Comparison of ENCODE assay signal across 9 mouse cellular contexts in genomic region chr6:52663021-52663420, GRCm38 (mm10). TPM values are rescaled to one million over a fixed set of nuclear protein-coding genes. Genes with fewer than 3 reads are reported as not detected.
A peak's percentile ranks its signal among the peaks of the same experiment; 100 is the strongest.
DNase-seq lines count a peak whose midpoint lies in the region; ATAC-seq and TF ChIP-seq lines count a peak whose summit lies in the region.
"Had no signal": no experiment of that assay in that cellular context is flagged by ENCODE, and none has a peak within 500 bp of the region (broad histone marks: within the 10 kb centered on the region; RNA-seq: fewer than 3 reads in every experiment).

No protein-coding gene starts in this region.

- ATAC-seq in embryonic facial prominence, embryonic 15.5 days (ENCODE audit: insufficient number of reproducible peaks, low FRiP score, low TSS enrichment, low read depth), result no peak
- no peak for ATAC-seq in forebrain, embryonic 16.5 days

- in situ Hi-C loops in CH12.LX (cut with MboI; ENCODE audit: low pct_ligation_motif_present, low pct_unique_long_range_greater_than_20kb, low sequenced_read_pairs), result loop anchor here (5.0 to 10.0 kb wide), 3 partner anchors 62 to 252 kb away; no protein-coding TSS in a partner anchor

- H3K4me1 ChIP-seq in heart, embryonic 10.5 days, result no peaks in the 10 kb centered on the region
- no peaks in the 10 kb centered on the region for H3K4me1 ChIP-seq in CH12.LX (ENCODE audit: control insufficient read depth in 1 of 2, insufficient read depth in 2 of 2)
- H3K4me1 ChIP-seq in embryonic facial prominence, embryonic 15.5 days, result peaks cover 6% of the 10 kb centered on the region; the same call in 1 of the 2 replicates
- no peaks in the 10 kb centered on the region for H3K4me1 ChIP-seq in forebrain, embryonic 16.5 days (replicated peaks; ENCODE audit: control insufficient read depth, insufficient read depth, low read length)

- dilution Hi-C loops in CH12.LX (cut with MboI; ENCODE audit: extremely low pct_ligation_motif_present, extremely low pct_unique_long_range_greater_than_20kb, low sequenced_read_pairs), result no loop called here

- H3K9ac ChIP-seq in CH12.LX (ENCODE audit: insufficient read depth, low read depth), result no peak overlapping the region
- H3K9ac ChIP-seq in embryonic facial prominence, embryonic 15.5 days, result no peak overlapping the region
- H3K9ac ChIP-seq in forebrain, embryonic 16.5 days (replicated peaks; ENCODE audit: low read depth, low read length), result no peak overlapping the region

- TF ChIP-seq CTCF in CH12.LX (conservative IDR thresholded peaks at IDR 0.05 in 1 of 2, IDR thresholded peaks at IDR 0.05 in 1 of 2; ENCODE audit: low read depth in 2 of 2, low read length in 2 of 2), result peak in 1 of 2 experiments; percentile 85; a peak in 2 of 4 replicates

- H3K27ac ChIP-seq in heart, embryonic 10.5 days, result no peak overlapping the region
- no peak overlapping the region for H3K27ac ChIP-seq in CH12.LX (ENCODE audit: insufficient read depth, low read depth)
- peak overlapping the region; percentile 68; the same call in 1 of the 2 replicates for H3K27ac ChIP-seq in embryonic facial prominence, embryonic 15.5 days (replicated peaks)
- H3K27ac ChIP-seq in forebrain, embryonic 16.5 days (ENCODE audit: low read length), result no peak overlapping the region

- H3K36me3 ChIP-seq in heart, embryonic 10.5 days, result no peaks in the 10 kb centered on the region
- no peaks in the 10 kb centered on the region for H3K36me3 ChIP-seq in CH12.LX (replicated peaks in 1 of 2; ENCODE audit: control insufficient read depth in 1 of 2, insufficient read depth in 1 of 2, low read length in 1 of 2)
- no peaks in the 10 kb centered on the region for H3K36me3 ChIP-seq in embryonic facial prominence, embryonic 15.5 days
- no peaks in the 10 kb centered on the region for H3K36me3 ChIP-seq in forebrain, embryonic 16.5 days (ENCODE audit: control insufficient read depth, insufficient read depth)

- H3K4me3 ChIP-seq in heart, embryonic 10.5 days, result no peak overlapping the region
- no peak overlapping the region for H3K4me3 ChIP-seq in CH12.LX (replicated peaks in 1 of 3; ENCODE audit: low read depth in 2 of 3, low read length in 2 of 3, poor library complexity in 1 of 3)
- no peak overlapping the region for H3K4me3 ChIP-seq in embryonic facial prominence, embryonic 15.5 days (replicated peaks)
- H3K4me3 ChIP-seq in forebrain, embryonic 16.5 days (replicated peaks; ENCODE audit: low read length), result no peak overlapping the region
- H3K4me3 ChIP-seq: erythroblast, embryonic 14.5 days had no signal

- TF ChIP-seq EP300 in CH12.LX (IDR thresholded peaks at IDR 0.05; ENCODE audit: low read length), result no peak

- no peak for TF ChIP-seq POLR2A in CH12.LX (IDR thresholded peaks at IDR 0.05; ENCODE audit: low read depth, low read length)

- peak; percentile 74 for DNase-seq in heart, adult 11 months
- no peak for DNase-seq in heart, embryonic 10.5 days (ENCODE audit: low spot score)
- no peak for DNase-seq in CH12.LX (ENCODE audit: extremely low read depth)
- DNase-seq in lung, postnatal 36 days, result peak; percentile 51
- DNase-seq in layer of hippocampus, postnatal 25 days (ENCODE audit: extremely low spot score in 1 of 2, low spot score in 1 of 2), result no peak
- DNase-seq in neural tube, embryonic 10.5 days (ENCODE audit: extremely low spot score, low spot score), result no peak

- H3K79me2 ChIP-seq in CH12.LX (replicated peaks; ENCODE audit: control insufficient read depth, extremely low read depth, insufficient read depth, poor library complexity, severe bottlenecking), result no peaks in the 10 kb centered on the region

- no peak overlapping the region for H3K4me2 ChIP-seq in CH12.LX (ENCODE audit: insufficient read depth, low read depth, poor library complexity, severe bottlenecking)
- no peak overlapping the region for H3K4me2 ChIP-seq in embryonic facial prominence, embryonic 15.5 days (replicated peaks)
- H3K4me2 ChIP-seq in forebrain, embryonic 16.5 days (ENCODE audit: low read length), result no peak overlapping the region

- 49% methylated on average over 5 of the region's 5 CpGs for WGBS in heart, embryonic 10.5 days
- WGBS in embryonic facial prominence, embryonic 15.5 days, result 34% methylated on average over 5 of the region's 5 CpGs
- 55% methylated on average over 5 of the region's 5 CpGs for WGBS in forebrain, embryonic 16.5 days

- H3K27me3 ChIP-seq in heart, embryonic 10.5 days (ENCODE audit: insufficient read depth, poor library complexity, severe bottlenecking), result no peaks in the 10 kb centered on the region
- H3K27me3 ChIP-seq in CH12.LX (replicated peaks), result no peaks in the 10 kb centered on the region
- no peaks in the 10 kb centered on the region for H3K27me3 ChIP-seq in embryonic facial prominence, embryonic 15.5 days
- no peaks in the 10 kb centered on the region for H3K27me3 ChIP-seq in forebrain, embryonic 16.5 days (replicated peaks; ENCODE audit: control insufficient read depth, insufficient read depth, low read length)

- TF ChIP-seq RAD21 in CH12.LX (IDR thresholded peaks at IDR 0.05; ENCODE audit: low read depth, low read length), result peak; percentile 85

- H3K9me3 ChIP-seq in heart, embryonic 10.5 days, result no peaks in the 10 kb centered on the region
- no peaks in the 10 kb centered on the region for H3K9me3 ChIP-seq in CH12.LX (replicated peaks; ENCODE audit: low read length)
- no peaks in the 10 kb centered on the region for H3K9me3 ChIP-seq in embryonic facial prominence, embryonic 15.5 days (replicated peaks)
- H3K9me3 ChIP-seq in forebrain, embryonic 16.5 days (ENCODE audit: control insufficient read depth, low read length), result no peaks in the 10 kb centered on the region

TF ChIP-seq in CH12.LX, 34 proteins besides CTCF, POLR2A, EP300 and RAD21:
- TF ChIP-seq ZC3H11A (IDR thresholded peaks at IDR 0.05; ENCODE audit: low read depth, low read length), result peak; percentile 46; the same call in 1 of the 2 replicates
- TF ChIP-seq SMC3 (IDR thresholded peaks at IDR 0.05; ENCODE audit: low read depth, low read length), result peak; percentile 87
- no peak for TF ChIP-seq SIN3A (IDR thresholded peaks at IDR 0.05; ENCODE audit: low read length)

RNA-seq across cellular contexts. Expression of gene Hibadh, which starts 22.8 kb away (rescaled TPM):
- 121 and 135 TPM in 2 replicates for polyA plus RNA-seq in heart, embryonic 10.5 days (2016; fragmentation: Nextera tagmentation; extraction: Ambion mirVana)
- total RNA-seq in CH12.LX (2012; rRNA removed) (32.7 and 38.6 TPM in 2 replicates), CH12.LX (2014; rRNA removed) (60.4 and 62.7 TPM in 2 replicates)
- 43.4 and 44.4 TPM in 2 replicates for polyA plus RNA-seq in CH12.LX (2012; ENCODE audit: insufficient read length, low read depth)
- 91.5 and 92.8 TPM in 2 replicates for polyA plus RNA-seq in embryonic facial prominence, embryonic 15.5 days (2015; fragmentation: Nextera tagmentation; extraction: Ambion mirVana)
- 10 to 100 TPM; 42.1 to 45.7 TPM for total RNA-seq in layer of hippocampus, postnatal 25 days (2021)
- 50.8 and 55.3 TPM in 2 replicates for polyA plus RNA-seq in forebrain, embryonic 16.5 days (2015; fragmentation: Nextera tagmentation; extraction: Ambion mirVana)

RNA-seq across cellular contexts. Expression of gene Tax1bp1, which starts 50.5 kb away (rescaled TPM):
- 97.1 and 97.5 TPM in 2 replicates for polyA plus RNA-seq in heart, embryonic 10.5 days (2016; fragmentation: Nextera tagmentation; extraction: Ambion mirVana)
- total RNA-seq in CH12.LX (2012; rRNA removed), result 42.2 and 42.9 TPM in 2 replicates
- total RNA-seq in CH12.LX (2014; rRNA removed), result 61.6 and 68.3 TPM in 2 replicates
- polyA plus RNA-seq in CH12.LX (2012; ENCODE audit: insufficient read length, low read depth), result 61.7 and 62.6 TPM in 2 replicates
- 146 and 163 TPM in 2 replicates for polyA plus RNA-seq in embryonic facial prominence, embryonic 15.5 days (2015; fragmentation: Nextera tagmentation; extraction: Ambion mirVana)
- total RNA-seq in layer of hippocampus, postnatal 25 days (2021), result 100 to 1,000 TPM; 121 to 134 TPM
- polyA plus RNA-seq in forebrain, embryonic 16.5 days (2015; fragmentation: Nextera tagmentation; extraction: Ambion mirVana), result 161 and 172 TPM in 2 replicates

Comparison
In these comparisons a context has a peak if more than half of its experiments do, and no peak if none do; other contexts are left out.
1. DNase-seq: peak in heart, adult 11 months (single experiment) and lung, postnatal 36 days (single experiment); none in heart, embryonic 10.5 days (single experiment), CH12.LX (single experiment), layer of hippocampus, postnatal 25 days (0 of 2) and neural tube, embryonic 10.5 days (single experiment).